Mouse (Mus musculus) ES-Bruce4 (cell line): ENCODE data around the gene Sgms1. TPM values are rescaled to one million over a fixed set of nuclear protein-coding genes. Genes with fewer than 3 reads are reported as not detected.
A peak's percentile ranks its signal among the peaks of the same experiment; 100 is the strongest.

ENCODE experiments used
- H3K27ac ChIP-seq: 2 replicates; pipeline ENCODE4 v1.5.1; 2012; ENCODE audit warnings: low read length, inconsistent platforms; ENCODE audit not compliant: insufficient read depth
- H3K27me3 ChIP-seq: 2 replicates; pipeline ENCODE4 v1.6.1; 2012; ENCODE audit warnings: mild to moderate bottlenecking, low read length, inconsistent platforms; ENCODE audit not compliant: control insufficient read depth, poor library complexity, insufficient read depth, severe bottlenecking
- H3K36me3 ChIP-seq: 2 replicates; pipeline ENCODE4 v1.6.1; 2012; ENCODE audit warnings: inconsistent platforms, mild to moderate bottlenecking, low read length, moderate library complexity; ENCODE audit not compliant: control insufficient read depth, poor library complexity, insufficient read depth, severe bottlenecking
- H3K4me1 ChIP-seq: one replicate; pipeline ENCODE4 v1.8.1; 2011; ENCODE audit warnings: low read length; ENCODE audit not compliant: control insufficient read depth, insufficient read depth
- H3K4me3 ChIP-seq: 2 replicates; pipeline ENCODE4 v1.5.1; 2011; ENCODE audit warnings: low read depth, mild to moderate bottlenecking, low read length
- H3K9ac ChIP-seq: 2 replicates; pipeline ENCODE4 v1.6.1; 2012; ENCODE audit warnings: low read depth, mild to moderate bottlenecking, inconsistent platforms; ENCODE audit not compliant: poor library complexity, severe bottlenecking
- H3K9me3 ChIP-seq: replicated peaks from 2 replicates; pipeline ENCODE4 v1.6.1; 2012; ENCODE audit warnings: mild to moderate bottlenecking, low read length, inconsistent platforms; ENCODE audit not compliant: control insufficient read depth, poor library complexity, insufficient read depth, severe bottlenecking
- CTCF ChIP-seq: IDR thresholded peaks from one replicate; pipeline ENCODE4 v1.8.1; 2011; ENCODE audit warnings: low read depth, low read length
- EP300 ChIP-seq: IDR thresholded peaks from 2 replicates; pipeline ENCODE4 v1.6.1; 2011; ENCODE audit warnings: low read depth, low read length; ENCODE audit not compliant: insufficient read depth
- POLR2A ChIP-seq: IDR thresholded peaks from one replicate; pipeline ENCODE4 v1.8.1; 2011; ENCODE audit warnings: low read length; ENCODE audit not compliant: insufficient read depth
- polyA plus RNA-seq: library from polyadenylated mRNA; stranded (reverse); fragments of >200 nt; gene quantifications from 2 replicates; pipeline ENCODE4 v1.2.4, GENCODE M21; 2011; ENCODE audit warnings: low read depth; ENCODE audit not compliant: missing spikeins, insufficient read depth, insufficient read length

The Sgms1 gene
- polyA plus RNA-seq, 1 experiment, result 69.7 TPM

DNA sequence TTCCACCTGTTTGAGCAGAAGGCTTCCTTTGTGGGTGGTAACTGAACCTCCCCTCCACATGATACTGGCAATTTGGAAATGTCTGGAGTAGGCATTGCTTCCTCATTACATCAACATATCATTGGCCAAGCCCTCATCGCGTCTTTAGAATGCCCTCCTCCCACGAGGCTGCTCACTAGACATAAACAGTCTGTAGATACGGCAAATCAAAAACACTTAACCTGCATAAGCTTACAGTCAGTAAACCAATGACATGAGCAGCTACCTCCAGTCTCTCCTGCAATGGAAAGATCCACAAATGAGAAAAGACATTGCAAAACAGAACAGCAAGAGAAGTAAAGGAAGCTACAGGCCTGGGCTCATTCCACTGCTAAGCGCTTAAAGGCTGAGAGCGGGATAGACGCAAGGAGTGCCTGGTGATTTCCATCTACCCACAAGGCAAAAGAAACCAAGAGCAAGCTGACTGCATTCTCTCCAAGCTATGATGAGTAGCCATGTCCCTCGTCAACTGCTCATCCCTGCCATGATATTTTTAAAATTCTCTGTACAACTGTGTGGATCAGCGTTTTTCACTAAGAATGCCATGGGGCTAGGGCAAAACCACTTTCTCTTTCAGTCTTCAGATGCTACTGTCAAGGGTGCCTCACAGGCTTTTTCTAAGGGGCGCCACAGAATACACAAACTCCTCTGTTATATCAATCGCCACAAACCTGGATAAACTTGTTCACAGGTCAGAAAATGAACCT lies 117.9 kb downstream of the Sgms1 start:
- H3K4me1 ChIP-seq, result peaks cover 5% of the 10 kb centered on the region
- no peak overlapping the region for H3K4me3 ChIP-seq
- TF ChIP-seq POLR2A (no peak), CTCF (no peak)
- no peaks in the 10 kb centered on the region for H3K9me3 ChIP-seq
- no peaks in the 10 kb centered on the region for H3K27me3 ChIP-seq
- H3K36me3 ChIP-seq, result no peaks in the 10 kb centered on the region
- peak overlapping the region; percentile 34 for H3K27ac ChIP-seq
- no peak overlapping the region for H3K9ac ChIP-seq

DNA sequence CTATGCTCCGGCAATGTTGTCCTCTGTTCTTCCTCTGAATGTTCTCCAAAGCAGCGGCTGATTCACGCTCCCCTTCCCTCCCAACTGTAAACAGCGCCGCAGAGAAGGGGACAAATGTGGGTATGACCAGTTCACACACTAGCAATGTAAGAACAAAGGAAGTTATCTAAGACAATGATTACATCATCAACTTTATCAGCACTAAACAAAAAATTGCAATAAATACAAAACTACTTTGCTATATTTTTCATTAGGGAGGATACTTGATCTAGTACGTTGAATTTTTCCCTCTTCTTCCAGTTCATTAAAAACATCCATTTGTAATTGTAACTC lies 119.7 kb downstream of the Sgms1 start:
- no peaks in the 10 kb centered on the region for H3K36me3 ChIP-seq

GRCm38 (mm10) chr19:32269141-32269843 lies 120.2 kb downstream of the Sgms1 start:
- no peak overlapping the region for H3K4me3 ChIP-seq
- no peaks in the 10 kb centered on the region for H3K27me3 ChIP-seq
- no peak overlapping the region for H3K27ac ChIP-seq
- TF ChIP-seq EP300 (no peak), POLR2A (no peak), CTCF (no peak)
- H3K36me3 ChIP-seq, result no peaks in the 10 kb centered on the region
- H3K9me3 ChIP-seq, result no peaks in the 10 kb centered on the region
- H3K9ac ChIP-seq, result no peak overlapping the region
- peaks cover 3% of the 10 kb centered on the region for H3K4me1 ChIP-seq

More for the DNA sequence above, 119.7 kb downstream of the Sgms1 start:
- no peak overlapping the region for H3K9ac ChIP-seq
- no peak for TF ChIP-seq POLR2A
- no peak for TF ChIP-seq CTCF
- TF ChIP-seq EP300, result no peak
- no peaks in the 10 kb centered on the region for H3K9me3 ChIP-seq
- no peaks in the 10 kb centered on the region for H3K27me3 ChIP-seq
- peaks cover 3% of the 10 kb centered on the region for H3K4me1 ChIP-seq
- no peak overlapping the region for H3K27ac ChIP-seq
- H3K4me3 ChIP-seq, result no peak overlapping the region

GRCm38 (mm10) chr19:32268562-32268961 lies 121.0 kb downstream of the Sgms1 start:
- no peak overlapping the region for H3K9ac ChIP-seq
- H3K27ac ChIP-seq, result no peak overlapping the region
- no peak overlapping the region for H3K4me3 ChIP-seq
- TF ChIP-seq POLR2A (no peak), CTCF (no peak), EP300 (no peak)
- H3K27me3 ChIP-seq, result no peaks in the 10 kb centered on the region
- H3K4me1 ChIP-seq, result peaks cover 6% of the 10 kb centered on the region
- no peaks in the 10 kb centered on the region for H3K9me3 ChIP-seq
- no peaks in the 10 kb centered on the region for H3K36me3 ChIP-seq

GRCm38 (mm10) chr19:32266385-32267252 lies 122.9 kb downstream of the Sgms1 start:
- Histone ChIP-seq H3K27me3 (no peaks in the 10 kb centered on the region), H3K27ac (no peak overlapping the region)
- TF ChIP-seq POLR2A (no peak), EP300 (no peak), CTCF (no peak)

GRCm38 (mm10) chr19:32263753-32264152 lies 125.8 kb downstream of the Sgms1 start:
- peak overlapping the region; percentile 49; the same call in 1 of the 2 replicates for H3K27ac ChIP-seq
- H3K9me3 ChIP-seq, result no peaks in the 10 kb centered on the region
- TF ChIP-seq EP300 (no peak), POLR2A (no peak), CTCF (no peak)
- H3K4me1 ChIP-seq, result peaks cover 10% of the 10 kb centered on the region
- no peak overlapping the region for H3K4me3 ChIP-seq
- H3K27me3 ChIP-seq, result no peaks in the 10 kb centered on the region
- no peak overlapping the region for H3K9ac ChIP-seq
- H3K36me3 ChIP-seq, result no peaks in the 10 kb centered on the region

More at GRCm38 (mm10) chr19:32266385-32267252, 122.9 kb downstream of the Sgms1 start:
- Histone ChIP-seq H3K36me3 (no peaks in the 10 kb centered on the region), H3K9ac (no peak overlapping the region), H3K4me1 (peaks cover 10% of the 10 kb centered on the region), H3K4me3 (no peak overlapping the region), H3K9me3 (no peaks in the 10 kb centered on the region)
